Mouse (Mus musculus) heart, adult 2 months (tissue): ENCODE measurements around the gene Has1. TPM values are rescaled to one million over a fixed set of nuclear protein-coding genes. Genes with fewer than 3 reads are reported as not detected.
A peak's percentile ranks its signal among the peaks of the same experiment; 100 is the strongest.

Experiments
- DNase-seq, 2 experiments: peaks; one replicate each; pipeline ENCODE4 v3.0.0; 2021
- H3K27ac ChIP-seq: fragments of 200-600 bp; 2 replicates; pipeline ENCODE4 v1.8.1; 2022
- H3K27me3 ChIP-seq: fragments of 200-500 bp; 2 replicates; pipeline ENCODE4 v1.6.1; 2012; ENCODE audit warnings: mild to moderate bottlenecking, low read length, inconsistent platforms, mixed read lengths; ENCODE audit not compliant: control insufficient read depth, insufficient read depth
- H3K36me3 ChIP-seq: fragments of 200-500 bp; 2 replicates; pipeline ENCODE4 v1.6.1; 2012; ENCODE audit warnings: low read length, inconsistent platforms; ENCODE audit not compliant: control insufficient read depth, insufficient read depth
- H3K4me1 ChIP-seq: fragments of 200-500 bp; 2 replicates; pipeline ENCODE4 v1.6.1; 2011; ENCODE audit warnings: low read length; ENCODE audit not compliant: control insufficient read depth, insufficient read depth
- H3K4me3 ChIP-seq: fragments of 200-600 bp; 2 replicates; pipeline ENCODE4 v1.8.1; 2022
- H3K79me2 ChIP-seq: fragments of 200-500 bp; replicated peaks from 2 replicates; pipeline ENCODE4 v1.6.1; 2012; ENCODE audit warnings: mild to moderate bottlenecking, inconsistent platforms, low read length, moderate library complexity, mixed read lengths; ENCODE audit not compliant: control insufficient read depth, insufficient read depth
- H3K9ac ChIP-seq: fragments of 200-500 bp; 2 replicates; pipeline ENCODE4 v1.6.1; 2012; ENCODE audit warnings: low read depth, mild to moderate bottlenecking, control low read depth, inconsistent platforms, low read length, mixed read lengths
- CTCF ChIP-seq: fragments of 200-600 bp; IDR thresholded peaks from 2 replicates; pipeline ENCODE4 v1.8.1; 2022; ENCODE audit warnings: antibody characterized with exemption, mild to moderate bottlenecking, moderate library complexity
- EP300 ChIP-seq: fragments of 200-500 bp; IDR thresholded peaks from 2 replicates; pipeline ENCODE4 v1.6.1; 2011; ENCODE audit warnings: low read depth, low read length, control low read depth; ENCODE audit not compliant: insufficient read depth
- POLR2A ChIP-seq: fragments of 200-500 bp; IDR thresholded peaks from 2 replicates; pipeline ENCODE4 v1.6.1; 2011; ENCODE audit warnings: mild to moderate bottlenecking, low read depth, low read length, control low read depth; ENCODE audit not compliant: insufficient read depth
- WGBS: fragments of 180-500 bp; shearing (Covaris S2); methylation state at CpG from one replicate; pipeline ENCODE4 v1.1.7; 2018; 5-methylcytosine and 5-hydroxymethylcytosine counted together
- intact Hi-C: fragments of 180-260 bp; cut with DNase I; formaldehyde crosslinking; loops from one replicate; pipeline ENCODE4 v1.15.1; 2025
- microRNA-seq, 2 experiments: library from miRNA; unstranded; fragments of <30 nt; microRNA quantifications; one replicate each; pipeline ENCODE4 v1.2.0; 2021
- polyA plus RNA-seq: library from polyadenylated mRNA; depleted of rRNA; stranded (reverse); fragments of >200 nt; gene quantifications from 2 replicates; pipeline ENCODE4 v1.2.3, GENCODE M21; 2012; rRNA removed
- total RNA-seq, 2 experiments: library from RNA; stranded (reverse); gene quantifications; 2 replicates each; pipeline ENCODE4 v1.2.3; 2021

The Has1 gene
- total and polyA plus RNA-seq, 3 experiments = 0.18 to 0.80 (median 0.25) TPM

- Histone ChIP-seq H3K4me3 (peak within 1 kb of the TSS; percentile 82), H3K27ac (peak within 1 kb of the TSS; percentile 98), H3K79me2 (no peaks in the 10 kb centered on the region), H3K36me3 (peaks cover 4% of the 10 kb centered on the region; the same call in 1 of the 2 replicates), H3K4me1 (no peaks in the 10 kb centered on the region), H3K9ac (peak within 1 kb of the TSS; percentile 96), H3K27me3 (no peaks in the 10 kb centered on the region)
- peak; percentile 92 to 94 for DNase-seq
- intact Hi-C loops = loop anchor here (1.0 kb wide), 1 partner anchor 11 kb away; no protein-coding TSS in a partner anchor
- TF ChIP-seq EP300 (peak; percentile 85), CTCF (no peak), POLR2A (peak; percentile 99)
- 1% methylated on average over 42 of the region's 42 CpGs for WGBS
Observed at GRCm38 (mm10) chr17:17826751-17827657, 28.0 kb downstream of the Has1 start, which contains the start of gene Spaca6. TSS of gene Spaca6 (plus strand) at chr17:17827158.

- Histone ChIP-seq H3K4me1 (no peaks in the 10 kb centered on the region), H3K27me3 (no peaks in the 10 kb centered on the region), H3K27ac (peak overlapping the region; percentile 98), H3K9ac (peak overlapping the region; percentile 96), H3K79me2 (no peaks in the 10 kb centered on the region), H3K4me3 (peak overlapping the region; percentile 82), H3K36me3 (peaks cover 1% of the 10 kb centered on the region; the same call in 1 of the 2 replicates)
- peak; percentile 57 to 63 for DNase-seq
- intact Hi-C loops = loop anchor here (1.0 kb wide), 1 partner anchor 12 kb away; no protein-coding TSS in a partner anchor
- WGBS = 2% methylated on average over 19 of the region's 22 CpGs
- TF ChIP-seq POLR2A (peak; percentile 51; the same call in 1 of the 2 replicates), CTCF (no peak), EP300 (no peak)
Observed at GRCm38 (mm10) chr17:17825921-17826591, 28.9 kb downstream of the Has1 start.

GRCm38 (mm10) chr17:17823612-17824336 lies 31.2 kb downstream of the Has1 start:
- H3K27me3 ChIP-seq = no peaks in the 10 kb centered on the region
- TF ChIP-seq POLR2A (no peak), EP300 (no peak), CTCF (no peak)
- no peaks in the 10 kb centered on the region for H3K79me2 ChIP-seq
- no peak overlapping the region for H3K9ac ChIP-seq
- H3K27ac ChIP-seq = no peak overlapping the region
- intact Hi-C loops = no loop called here
- no peak overlapping the region for H3K4me3 ChIP-seq
- WGBS = 81% methylated on average over 6 of the region's 6 CpGs
- no peak for DNase-seq
- H3K36me3 ChIP-seq = no peaks in the 10 kb centered on the region
- H3K4me1 ChIP-seq = no peaks in the 10 kb centered on the region

GRCm38 (mm10) chr17:17795527-17795926 lies 59.5 kb downstream of the Has1 start:
- Histone ChIP-seq H3K27me3 (no peaks in the 10 kb centered on the region), H3K9ac (no peak overlapping the region), H3K79me2 (no peaks in the 10 kb centered on the region), H3K36me3 (no peaks in the 10 kb centered on the region), H3K27ac (no peak overlapping the region), H3K4me3 (no peak overlapping the region), H3K4me1 (no peaks in the 10 kb centered on the region)
- DNase-seq = no peak
- 28% methylated on average over 2 of the region's 2 CpGs for WGBS
- intact Hi-C loops = no loop called here
- TF ChIP-seq POLR2A = no peak
- no peak for TF ChIP-seq EP300
- TF ChIP-seq CTCF = no peak

Small RNA genes lying within 50 kb of the gene (microRNA-seq; reads per million reads assigned to microRNA genes)
- 0 reads per million in 2 experiments for gene Gm25927
- gene Mir125a = 8,203 to 10,012 reads per million in 2 experiments
- 2,725 to 12,517 reads per million in 2 experiments for gene Mir99b
- 0 reads per million in 2 experiments for gene Mirlet7e

Other genes with a start within 250 kb of the Has1 start
- 100 to 1,000 TPM; 139 to 184 TPM for gene Lnpep, start 230.2 kb downstream of the Has1 start, total RNA-seq
- 17.5 and 41.0 TPM in 2 replicates for gene Lnpep, start 230.2 kb downstream of the Has1 start, polyA plus RNA-seq
- gene Vmn2r90, start 151.5 kb downstream of the Has1 start, total RNA-seq = not detected
- gene Vmn2r90, start 151.5 kb downstream of the Has1 start, polyA plus RNA-seq = not detected in 2 replicates
- gene Spaca6, start 28.0 kb downstream of the Has1 start, total RNA-seq = 10 to 100 TPM in 1 of 2 experiments, 1 to 10 TPM in 1; 9.2 to 15.3 TPM
- 17.8 and 19.3 TPM in 2 replicates for gene Spaca6, start 28.0 kb downstream of the Has1 start, polyA plus RNA-seq
- not detected for gene Fpr1, start 28.7 kb upstream of the Has1 start, total RNA-seq
- 0.53 and 0.66 TPM in 2 replicates for gene Fpr1, start 28.7 kb upstream of the Has1 start, polyA plus RNA-seq
- gene Fpr2, start 32.6 kb upstream of the Has1 start, total RNA-seq = under 1 TPM in 1 of 2 experiments, not detected in 1; 0.39 TPM
- 0.29 and 0.49 TPM in 2 replicates for gene Fpr2, start 32.6 kb upstream of the Has1 start, polyA plus RNA-seq
- not detected for gene Fpr3, start 32.6 kb upstream of the Has1 start, total RNA-seq
- gene Fpr3, start 32.6 kb upstream of the Has1 start, polyA plus RNA-seq = not detected in 2 replicates
- gene Fpr-rs4, start 166.5 kb upstream of the Has1 start, total RNA-seq = not detected
- gene Fpr-rs4, start 166.5 kb upstream of the Has1 start, polyA plus RNA-seq = not detected in 2 replicates
- gene Vmn2r124, start 194.2 kb upstream of the Has1 start, total RNA-seq = not detected
- gene Vmn2r124, start 194.2 kb upstream of the Has1 start, polyA plus RNA-seq = not detected in 2 replicates
- not detected for gene Vmn2r91, start 229.8 kb upstream of the Has1 start, total RNA-seq
- gene Vmn2r91, start 229.8 kb upstream of the Has1 start, polyA plus RNA-seq = not detected in 2 replicates